Mouse (Mus musculus) forebrain, postnatal 0 days (tissue): ENCODE measurements around the gene Brca2. TPM values are rescaled to one million over a fixed set of nuclear protein-coding genes. Genes with fewer than 3 reads are reported as not detected.

ENCODE experiments used
- ATAC-seq: fragments of 200-750 bp; cut with Nextera tagmentation; 2 replicates; pipeline ENCODE4 v1.8.0; 2017; ENCODE audit warnings: mild to moderate bottlenecking, moderate library complexity
- DNase-seq: peaks from one replicate; pipeline ENCODE4 v3.0.0-alpha.2; 2015
- H3K27ac ChIP-seq: fragments of 300-500 bp; sonication (generic); 2 replicates; pipeline ENCODE4 v1.5.1; 2014; ENCODE audit warnings: low read depth, mild to moderate bottlenecking, antibody characterized with exemption, low read length, moderate library complexity, mixed read lengths
- H3K27me3 ChIP-seq: fragments of 300-500 bp; sonication (generic); 2 replicates; pipeline ENCODE4 v1.6.1; 2014; ENCODE audit warnings: mild to moderate bottlenecking, low read length, mixed read lengths; ENCODE audit not compliant: insufficient read depth
- H3K36me3 ChIP-seq: fragments of 300-500 bp; sonication (generic); 2 replicates; pipeline ENCODE4 v1.6.1; 2014; ENCODE audit warnings: mild to moderate bottlenecking, moderate library complexity; ENCODE audit not compliant: insufficient read depth
- H3K4me1 ChIP-seq: fragments of 300-500 bp; sonication (generic); 2 replicates; pipeline ENCODE4 v1.6.1; 2014; ENCODE audit warnings: antibody characterized with exemption; ENCODE audit not compliant: insufficient read depth
- H3K4me2 ChIP-seq: fragments of 300-500 bp; sonication (generic); 2 replicates; pipeline ENCODE4 v1.6.1; 2014; ENCODE audit warnings: low read depth, mild to moderate bottlenecking, moderate library complexity
- H3K4me3 ChIP-seq: fragments of 300-500 bp; sonication (generic); 2 replicates; pipeline ENCODE4 v1.5.1; 2014; ENCODE audit warnings: low read depth, low read length, mixed read lengths
- H3K9ac ChIP-seq: fragments of 300-500 bp; sonication (generic); 2 replicates; pipeline ENCODE4 v1.6.1; 2014; ENCODE audit warnings: mild to moderate bottlenecking
- H3K9me3 ChIP-seq: fragments of 300-500 bp; sonication (generic); 2 replicates; pipeline ENCODE4 v1.6.1; 2016; ENCODE audit warnings: low read length
- CTCF ChIP-seq: sonication (generic); IDR thresholded peaks from 2 replicates; pipeline ENCODE4 v1.5.1; 2016; ENCODE audit warnings: antibody characterized with exemption, control low read depth, low read depth
- WGBS: fragments of 180-500 bp; shearing (Covaris S2); extraction: QIAGEN DNeasy Blood & Tissue Kit; methylation state at CpG from one replicate; pipeline ENCODE4 v1.1.7; 2014; 5-methylcytosine and 5-hydroxymethylcytosine counted together
- polyA plus RNA-seq: library from polyadenylated mRNA; unstranded; fragments of >200 nt; fragmentation: Nextera tagmentation; extraction: Ambion mirVana; gene quantifications from 2 replicates; pipeline ENCODE4 v1.2.1, GENCODE M21; 2015
- total RNA-seq: library from RNA; depleted of rRNA; stranded (reverse); fragments of >200 nt; gene quantifications from 2 replicates; pipeline ENCODE4 v1.2.3, GENCODE M21; 2014

Brca2 gene
- total and polyA plus RNA-seq, 2 experiments from 2014 or later, result 9.7 to 9.8 TPM

DNA sequence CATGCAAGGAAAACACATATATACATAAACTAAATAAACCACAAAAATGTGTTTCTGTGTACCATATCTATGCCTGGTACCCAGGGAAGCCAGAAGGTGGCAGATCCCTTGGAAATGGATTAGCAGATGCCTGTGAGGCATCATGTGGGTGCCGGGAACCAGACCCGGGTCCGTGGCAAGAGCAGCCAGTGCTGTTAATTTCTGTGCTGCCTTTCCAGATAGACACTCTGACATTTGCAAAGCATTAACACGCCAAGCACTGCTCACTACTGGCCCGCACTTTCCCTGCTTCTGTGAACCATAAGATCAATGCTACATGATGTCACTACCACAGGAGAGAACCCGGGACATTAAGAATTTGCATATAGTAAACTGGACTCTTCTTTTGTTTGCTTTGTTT, 83.7 kb downstream of the Brca2 start:
- no peaks in the 10 kb centered on the region for H3K27me3 ChIP-seq
- peaks cover 12% of the 10 kb centered on the region; the same call in 1 of the 2 replicates for H3K36me3 ChIP-seq
- H3K9ac ChIP-seq, result no peak overlapping the region
- WGBS, result 96% methylated on average over 6 of the region's 6 CpGs
- H3K9me3 ChIP-seq, result no peaks in the 10 kb centered on the region
- DNase-seq (no peak), ATAC-seq (no peak)
- no peak overlapping the region for H3K4me3 ChIP-seq
- no peak overlapping the region for H3K4me2 ChIP-seq
- H3K27ac ChIP-seq, result no peak overlapping the region
- no peak for TF ChIP-seq CTCF
- peaks cover 10% of the 10 kb centered on the region; the same call in 1 of the 2 replicates for H3K4me1 ChIP-seq

DNA sequence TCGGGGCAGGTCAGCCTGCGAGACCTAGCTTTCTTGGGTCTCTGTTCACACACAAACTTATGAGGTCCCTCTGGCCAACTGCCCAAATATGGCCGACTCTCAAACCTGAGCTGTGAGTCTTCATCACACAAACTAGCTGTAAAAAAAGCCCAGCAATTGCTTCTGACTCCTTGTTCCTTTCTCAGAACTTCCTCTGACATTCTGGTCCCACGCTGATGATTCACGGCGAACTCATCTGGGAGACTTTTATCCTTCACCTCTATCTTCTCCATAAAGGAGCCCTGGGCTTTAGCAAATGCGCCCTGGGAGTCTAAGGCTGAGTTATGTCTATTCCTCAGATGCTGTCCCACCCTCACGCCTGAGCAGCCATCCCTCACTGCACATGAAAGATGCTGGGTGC, 85.2 kb downstream of the Brca2 start:
- Histone ChIP-seq H3K4me2 (no peak overlapping the region), H3K4me3 (no peak overlapping the region), H3K36me3 (peaks cover 12% of the 10 kb centered on the region; the same call in 1 of the 2 replicates), H3K9me3 (no peaks in the 10 kb centered on the region), H3K4me1 (no peaks in the 10 kb centered on the region), H3K27me3 (no peaks in the 10 kb centered on the region), H3K27ac (no peak overlapping the region), H3K9ac (no peak overlapping the region)
- no peak for DNase-seq
- TF ChIP-seq CTCF, result no peak
- ATAC-seq, result no peak
- WGBS, result 95% methylated on average over 8 of the region's 8 CpGs

DNA sequence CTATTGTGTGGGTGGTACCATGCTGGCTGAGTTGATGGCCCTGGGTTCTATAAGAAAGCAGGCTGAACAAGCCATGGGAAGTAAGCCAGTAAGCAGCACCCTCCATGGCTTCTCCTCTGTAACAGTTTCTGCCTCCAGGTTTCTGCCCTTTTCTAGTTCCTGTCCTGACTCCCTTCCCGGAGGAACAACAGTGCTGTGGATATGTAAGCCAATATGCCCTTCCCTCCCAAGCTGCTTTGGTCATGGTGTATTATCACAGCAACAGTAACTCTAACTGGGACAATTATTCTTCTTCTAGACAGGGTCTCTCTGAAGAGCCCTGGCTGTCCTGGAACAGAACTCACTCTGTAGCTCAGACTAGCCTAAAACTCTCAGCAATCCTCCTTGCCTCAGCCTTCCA, 88.7 kb downstream of the Brca2 start:
- WGBS, result 89% methylated on average over 1 of the region's 1 CpGs

DNA sequence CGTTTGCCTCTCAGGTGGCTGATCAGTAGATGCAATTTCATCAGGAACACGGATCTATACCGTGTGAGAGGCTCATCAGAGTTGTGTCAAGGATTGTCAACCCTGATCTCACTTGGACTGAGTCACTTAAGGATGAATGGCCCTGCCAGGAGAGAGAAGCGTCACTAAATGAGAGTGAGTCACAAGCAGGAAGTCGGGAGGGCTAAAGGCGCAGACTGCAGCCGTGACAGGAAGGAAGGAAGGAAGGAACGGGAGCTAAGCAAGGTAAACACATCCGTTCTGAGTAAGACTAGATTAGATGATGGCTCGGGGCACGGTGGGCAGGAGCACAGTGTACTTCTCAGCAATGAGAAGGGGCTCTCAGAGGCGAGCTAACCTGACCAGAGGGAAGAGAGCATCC, 89.3 kb downstream of the Brca2 start:
- ATAC-seq (no peak), DNase-seq (no peak)
- TF ChIP-seq CTCF, result no peak
- Histone ChIP-seq H3K36me3 (peaks cover 6% of the 10 kb centered on the region; the same call in 1 of the 2 replicates), H3K4me1 (no peaks in the 10 kb centered on the region), H3K9ac (no peak overlapping the region), H3K9me3 (no peaks in the 10 kb centered on the region), H3K27me3 (no peaks in the 10 kb centered on the region), H3K4me3 (no peak overlapping the region), H3K27ac (no peak overlapping the region), H3K4me2 (no peak overlapping the region)
- WGBS, result 79% methylated on average over 12 of the region's 12 CpGs

More for the DNA sequence above, 88.7 kb downstream of the Brca2 start:
- Histone ChIP-seq H3K4me2 (no peak overlapping the region), H3K9me3 (no peaks in the 10 kb centered on the region), H3K4me1 (no peaks in the 10 kb centered on the region), H3K4me3 (no peak overlapping the region), H3K27ac (no peak overlapping the region), H3K27me3 (no peaks in the 10 kb centered on the region), H3K36me3 (peaks cover 10% of the 10 kb centered on the region; the same call in 1 of the 2 replicates), H3K9ac (no peak overlapping the region)
- no peak for DNase-seq
- ATAC-seq, result no peak
- no peak for TF ChIP-seq CTCF

DNA sequence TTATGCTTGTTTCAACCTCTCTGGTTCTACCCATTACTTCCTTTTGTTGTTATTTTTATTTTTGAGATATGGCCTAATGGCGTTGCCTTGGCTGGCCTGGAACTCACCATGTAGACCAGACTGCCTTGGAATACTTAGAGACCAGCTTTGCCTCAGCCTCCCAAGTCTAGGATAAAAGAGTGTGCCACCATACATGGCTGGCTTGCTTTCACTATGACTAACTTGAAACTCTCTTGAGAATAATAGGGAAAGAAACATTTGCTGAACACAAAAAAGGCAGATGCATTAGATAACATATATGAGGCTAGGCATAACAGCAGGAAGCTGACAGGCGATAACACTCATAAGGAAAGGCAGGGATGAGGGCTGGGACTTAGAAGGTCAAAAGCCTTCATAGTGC, 91.6 kb downstream of the Brca2 start:
- Histone ChIP-seq H3K4me2 (no peak overlapping the region), H3K9me3 (no peaks in the 10 kb centered on the region), H3K4me1 (no peaks in the 10 kb centered on the region), H3K36me3 (no peaks in the 10 kb centered on the region), H3K27me3 (no peaks in the 10 kb centered on the region), H3K27ac (no peak overlapping the region), H3K9ac (no peak overlapping the region), H3K4me3 (no peak overlapping the region)
- no peak for TF ChIP-seq CTCF
- no peak for DNase-seq
- no peak for ATAC-seq
- 95% methylated on average over 2 of the region's 2 CpGs for WGBS

DNA sequence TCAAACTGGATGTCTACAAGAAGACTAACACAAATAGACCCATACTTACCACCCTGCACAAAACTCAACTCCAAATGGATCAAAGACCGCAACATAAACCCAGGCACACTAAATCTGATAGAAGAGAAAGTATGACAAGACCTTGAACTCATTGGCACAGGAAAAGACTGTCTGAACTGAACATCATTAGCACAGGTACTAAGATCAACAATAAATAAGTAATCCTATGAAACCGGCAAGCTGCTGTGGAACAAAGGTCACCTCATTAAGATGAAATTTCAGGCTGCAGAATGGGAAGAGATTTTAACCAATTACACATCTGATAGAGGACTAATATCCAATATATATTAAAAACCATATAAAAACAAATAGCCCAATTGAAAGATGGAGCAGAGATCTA, 93.8 kb downstream of the Brca2 start:
- Histone ChIP-seq H3K9ac (no peak overlapping the region), H3K4me2 (no peak overlapping the region), H3K27me3 (no peaks in the 10 kb centered on the region), H3K9me3 (no peaks in the 10 kb centered on the region), H3K4me3 (no peak overlapping the region), H3K36me3 (no peaks in the 10 kb centered on the region), H3K27ac (no peak overlapping the region), H3K4me1 (no peaks in the 10 kb centered on the region)
- no peak for DNase-seq
- TF ChIP-seq CTCF, result no peak
- 93% methylated on average over 2 of the region's 2 CpGs for WGBS
- ATAC-seq, result no peak

DNA sequence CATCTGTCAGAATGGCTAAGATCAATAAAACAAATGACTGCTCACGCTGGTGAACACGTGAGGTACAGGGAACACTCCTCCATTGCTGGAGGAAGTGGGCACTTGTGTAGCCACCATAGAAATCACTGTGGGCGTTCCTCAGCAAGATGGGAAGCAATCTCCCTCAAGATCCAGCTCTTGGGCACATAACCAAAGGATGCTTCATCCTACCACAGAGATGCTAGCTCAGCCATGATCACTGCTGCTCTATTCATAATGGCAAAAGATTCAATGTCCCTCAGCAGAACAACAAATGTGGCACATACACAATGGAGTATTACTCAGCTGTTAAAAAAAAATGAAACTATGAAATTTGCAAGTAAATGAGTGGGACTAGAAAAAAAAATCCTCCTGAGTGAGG, 94.3 kb downstream of the Brca2 start:
- H3K4me3 ChIP-seq, result no peak overlapping the region
- H3K36me3 ChIP-seq, result no peaks in the 10 kb centered on the region
- H3K27me3 ChIP-seq, result no peaks in the 10 kb centered on the region
- no peak overlapping the region for H3K27ac ChIP-seq
- H3K4me2 ChIP-seq, result no peak overlapping the region
- ATAC-seq (no peak), DNase-seq (no peak)
- no peaks in the 10 kb centered on the region for H3K4me1 ChIP-seq
- H3K9me3 ChIP-seq, result no peaks in the 10 kb centered on the region
- no peak overlapping the region for H3K9ac ChIP-seq
- no peak for TF ChIP-seq CTCF
- 86% methylated on average over 3 of the region's 3 CpGs for WGBS
